Mouse (Mus musculus) ovary, adult 18-20 months (tissue): ENCODE data around the gene Ilf2.
A peak's percentile ranks its signal among the peaks of the same experiment; 100 is the strongest.

ENCODE experiments used
- DNase-seq: peaks from one replicate; pipeline ENCODE4 v3.0.0; 2022; ENCODE audit warnings: low spot score, mixed read lengths

Ilf2 gene

DNA sequence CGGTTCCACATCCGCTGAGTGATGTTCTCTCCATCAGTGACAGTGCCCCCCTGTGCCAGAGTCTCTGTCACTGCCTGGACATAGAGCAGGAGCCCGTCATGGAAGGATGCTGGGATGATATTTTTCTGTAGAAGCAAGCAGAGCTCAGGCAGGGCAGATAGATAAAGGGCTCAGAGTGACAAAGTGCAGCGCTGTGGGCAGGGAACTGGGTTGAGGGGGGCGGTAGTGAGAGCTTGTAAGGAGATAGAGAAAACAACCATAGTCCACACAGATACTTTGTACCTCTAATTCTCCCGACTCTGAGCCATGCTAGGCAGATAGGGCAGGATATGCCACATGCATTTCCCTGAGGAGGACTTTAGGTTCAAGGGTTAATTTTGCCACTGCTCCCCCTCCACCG lies 13.3 kb upstream of the Ilf2 start:
- no peak for DNase-seq

DNA sequence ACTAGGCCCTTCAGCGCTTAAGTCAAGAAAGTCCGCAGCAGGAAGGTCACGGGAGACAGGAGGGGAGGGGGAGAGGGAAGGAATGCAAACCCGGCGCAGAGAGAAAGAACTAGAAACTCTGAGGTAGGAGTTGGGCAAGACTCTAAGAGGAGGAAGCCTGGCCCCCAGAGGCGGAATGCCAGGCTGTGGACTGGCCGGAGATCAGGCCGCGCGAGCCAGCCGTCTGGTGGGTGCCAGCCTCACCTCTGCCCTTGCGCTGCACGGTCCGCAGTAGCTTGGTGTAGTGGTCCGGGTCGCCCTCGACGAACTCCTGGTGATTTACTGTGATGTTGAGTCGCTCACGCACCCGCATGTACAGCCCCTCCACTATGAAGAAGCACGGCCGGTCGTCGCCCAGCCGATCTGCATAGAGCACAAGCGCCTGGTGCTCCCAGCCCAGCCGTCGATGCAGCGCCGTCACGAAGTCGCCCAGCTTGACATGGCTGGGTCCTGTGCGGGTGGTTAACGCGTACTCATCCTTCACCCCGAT lies 11.3 kb upstream of the Ilf2 start:
- DNase-seq: peak; percentile 35

DNA sequence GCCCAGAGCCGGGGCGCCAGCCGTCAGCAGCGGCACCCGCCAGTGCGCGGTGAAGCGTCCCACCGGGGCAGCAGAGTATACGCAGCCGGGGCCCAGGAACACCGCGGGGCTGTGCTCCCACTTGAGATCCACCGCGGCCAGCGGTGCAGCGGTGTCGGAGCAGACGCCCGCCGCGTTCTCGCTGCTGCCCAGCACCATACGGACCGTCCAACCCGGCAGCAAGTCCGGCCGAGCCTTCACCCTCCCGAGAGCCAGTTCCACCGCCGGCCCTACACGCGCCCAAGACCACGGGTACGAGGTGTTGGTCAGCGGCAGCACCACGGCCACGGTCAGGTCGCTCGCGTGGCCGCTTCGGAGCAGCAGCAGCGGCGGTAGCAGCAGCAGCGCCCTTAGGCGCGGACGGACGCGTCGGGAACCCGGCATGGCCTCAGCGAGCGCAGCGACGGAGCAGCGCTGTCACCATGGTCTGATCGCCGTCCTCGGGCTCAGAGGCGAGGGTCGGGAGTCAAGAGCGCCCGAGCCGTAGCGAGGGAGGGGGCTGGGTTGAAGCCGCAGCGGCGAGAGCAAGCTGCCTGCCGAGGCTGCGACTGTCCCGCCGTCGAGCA lies 10.7 kb upstream of the Ilf2 start:
- no peak for DNase-seq

DNA sequence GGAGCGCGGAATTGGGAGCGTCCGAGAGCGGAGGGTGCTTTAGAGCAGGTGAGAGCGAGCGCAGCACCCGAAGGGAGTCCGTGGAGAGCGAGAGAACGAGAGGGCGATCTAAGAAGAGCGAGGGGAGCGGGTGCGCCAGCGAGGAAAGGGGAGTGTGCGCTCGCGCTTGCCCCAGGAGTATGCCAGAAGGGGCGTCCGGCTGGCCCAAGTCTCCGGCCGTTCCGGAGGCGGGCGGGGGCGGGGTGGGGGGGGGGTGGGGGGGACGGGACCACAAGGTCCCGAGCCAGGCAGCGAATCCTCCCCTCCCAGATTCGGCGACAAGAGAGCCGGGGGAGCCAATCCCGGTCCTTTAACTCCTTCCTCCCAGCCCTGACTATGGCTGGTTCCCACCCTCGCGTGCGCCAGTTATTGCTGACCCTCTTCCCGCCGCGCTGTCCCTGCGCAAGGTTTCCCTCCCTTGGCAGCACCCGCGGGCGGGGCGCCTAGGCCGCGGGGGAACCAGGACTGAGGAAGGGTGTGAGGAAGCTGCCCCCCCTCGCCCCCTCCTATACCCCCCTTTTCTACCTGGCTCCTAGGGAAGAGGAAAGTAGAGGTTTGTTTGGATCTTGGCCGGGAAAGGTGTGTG lies 10.1 kb upstream of the Ilf2 start, which contains the start of gene Npr1:
Gene Npr1 (minus strand): TSS at position 181 of the 625 bp plus-strand sequence.
- DNase-seq: peak; percentile 52

DNA sequence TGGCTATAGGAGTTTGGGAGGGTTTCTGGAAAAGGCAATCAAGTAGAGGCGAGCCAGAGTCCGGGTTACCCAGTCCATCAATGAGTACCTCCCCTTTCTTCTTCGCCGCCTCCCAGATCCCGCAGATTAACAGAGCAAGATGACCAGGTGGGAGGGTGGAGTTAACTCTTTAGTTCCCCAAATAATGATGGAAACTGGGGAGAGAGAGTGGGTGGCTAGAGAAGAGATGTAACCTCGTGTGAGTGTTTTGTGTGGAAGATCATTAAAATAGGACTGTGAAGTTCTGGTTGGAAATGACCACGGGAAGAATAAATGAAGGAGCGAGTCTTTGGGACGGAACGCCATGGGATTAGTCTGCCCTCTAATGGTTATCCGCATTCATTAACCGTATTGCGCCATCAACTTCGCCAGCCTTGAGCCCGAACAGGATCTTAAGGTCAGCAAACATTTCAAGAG lies 9.6 kb upstream of the Ilf2 start:
- peak; percentile 57 for DNase-seq

DNA sequence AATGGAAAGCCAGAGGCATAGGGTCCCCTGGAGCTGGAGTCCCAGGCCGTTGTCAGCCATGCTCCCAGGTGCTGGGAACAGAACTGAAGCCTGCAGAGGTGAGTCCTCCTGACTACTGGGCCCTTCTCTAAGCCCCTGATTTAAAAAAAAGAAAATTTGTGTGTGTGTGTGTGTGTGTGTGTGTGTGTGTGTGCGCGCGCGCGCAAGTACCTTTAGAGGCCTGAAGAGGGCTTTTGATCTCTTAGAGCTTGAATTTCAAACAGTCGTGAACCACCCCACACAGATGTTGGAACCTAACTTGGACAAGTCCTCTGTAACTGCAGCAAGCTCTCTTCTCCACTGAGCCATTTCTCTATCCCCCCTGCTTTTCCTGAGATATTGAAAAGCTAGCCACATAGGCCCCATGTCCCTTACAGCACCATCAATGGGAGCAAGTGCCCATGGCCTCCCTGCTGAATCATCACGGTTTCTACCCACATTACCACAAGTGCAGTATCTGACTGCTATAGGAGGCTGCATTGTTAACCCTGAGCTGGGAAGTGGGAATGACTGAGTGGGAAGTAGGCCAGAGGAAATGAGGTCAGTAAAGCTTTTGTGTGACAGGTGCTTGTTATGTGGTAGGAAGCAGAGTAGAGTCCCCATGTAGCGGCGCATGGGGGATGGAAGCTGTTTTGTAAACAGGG lies 8.2 kb upstream of the Ilf2 start:
- DNase-seq: no peak

DNA sequence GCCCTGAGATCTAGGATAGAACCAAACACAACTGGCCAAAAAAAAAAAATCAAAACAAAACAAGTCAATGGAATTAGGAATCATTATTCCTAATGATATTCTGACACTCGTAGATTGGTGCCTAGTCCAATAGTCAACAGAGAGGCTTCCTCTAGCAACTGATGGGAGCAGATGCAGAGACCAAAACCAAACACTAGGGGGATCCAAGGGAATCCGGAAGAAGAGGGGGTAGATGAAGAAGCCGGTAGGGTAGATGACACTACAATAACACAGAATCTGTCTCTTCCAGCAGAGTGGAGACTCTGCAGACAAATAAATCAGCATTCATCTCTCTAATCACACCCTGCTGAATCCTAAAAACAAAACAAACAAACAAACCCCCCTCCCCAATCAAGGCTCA lies 3.7 kb upstream of the Ilf2 start:
- no peak for DNase-seq

DNA sequence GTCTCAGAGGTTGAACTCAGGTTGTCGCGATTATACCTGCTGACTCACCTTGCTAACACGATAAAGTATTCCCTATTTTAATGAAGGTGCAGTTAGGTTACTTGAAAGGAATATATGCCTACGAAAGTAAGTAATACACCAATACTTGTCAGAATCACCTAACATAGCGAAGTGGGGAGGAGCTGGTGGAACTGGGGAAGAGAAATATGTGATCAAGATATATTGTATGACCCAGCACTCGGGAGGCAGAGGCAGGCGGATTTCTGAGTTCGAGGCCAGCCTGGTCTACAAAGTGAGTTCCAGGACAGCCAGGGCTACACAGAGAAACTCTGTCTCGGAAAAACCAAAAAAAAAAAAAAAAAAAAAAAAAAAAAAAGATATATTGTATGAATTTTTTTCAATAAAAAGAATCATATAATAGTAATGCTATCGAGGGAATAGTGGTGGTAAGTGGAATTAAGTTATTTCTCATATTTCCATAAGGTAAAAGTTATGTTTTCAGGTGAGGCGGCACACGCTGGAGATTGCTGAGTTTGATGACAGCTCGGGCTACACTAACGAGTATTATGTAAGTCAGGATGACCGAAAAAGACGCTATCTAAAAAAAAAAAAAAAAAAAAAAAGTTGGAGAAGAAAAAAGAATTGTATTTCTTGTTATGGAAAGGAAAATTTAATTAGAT lies 635 bp upstream of the Ilf2 start:
- DNase-seq: no peak

DNA sequence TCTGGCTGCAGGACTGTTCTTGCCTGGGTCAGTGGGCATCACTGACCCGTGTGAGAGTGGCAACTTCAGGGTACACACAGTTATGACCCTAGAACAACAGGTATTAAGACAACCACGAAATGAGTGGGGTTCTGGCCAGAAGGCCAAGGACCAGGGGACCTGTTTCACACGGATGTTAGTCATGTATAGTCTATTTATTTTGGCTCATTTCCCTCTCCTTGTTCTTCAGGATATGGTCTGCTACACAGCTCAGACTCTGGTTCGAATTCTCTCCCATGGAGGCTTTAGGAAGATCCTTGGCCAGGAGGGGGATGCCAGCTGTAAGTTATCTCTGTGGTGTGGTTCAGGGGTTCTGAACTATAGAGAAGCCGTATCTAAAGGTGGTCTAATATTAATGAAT lies 11.1 kb downstream of the Ilf2 start:
- no peak for DNase-seq

DNA sequence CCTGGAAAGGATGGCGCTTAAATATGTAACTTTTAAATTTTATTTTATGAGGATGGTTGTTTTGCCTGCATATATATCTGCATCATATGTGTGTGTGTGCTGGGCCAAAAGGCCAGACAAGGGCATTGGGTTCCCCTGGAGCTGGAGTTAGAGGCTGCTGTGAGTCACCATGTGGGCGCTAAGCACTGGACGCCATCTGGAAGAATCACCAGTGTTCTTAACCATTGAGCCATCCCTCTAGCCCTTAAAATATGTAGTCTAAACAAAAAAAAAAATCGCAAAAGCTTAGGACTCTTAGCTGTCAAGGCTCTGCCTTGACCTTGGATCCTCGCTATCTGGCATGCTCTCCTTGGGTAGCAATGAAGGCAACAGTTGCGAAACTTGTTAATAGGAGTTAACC lies 12.7 kb downstream of the Ilf2 start:
- DNase-seq: no peak

DNA sequence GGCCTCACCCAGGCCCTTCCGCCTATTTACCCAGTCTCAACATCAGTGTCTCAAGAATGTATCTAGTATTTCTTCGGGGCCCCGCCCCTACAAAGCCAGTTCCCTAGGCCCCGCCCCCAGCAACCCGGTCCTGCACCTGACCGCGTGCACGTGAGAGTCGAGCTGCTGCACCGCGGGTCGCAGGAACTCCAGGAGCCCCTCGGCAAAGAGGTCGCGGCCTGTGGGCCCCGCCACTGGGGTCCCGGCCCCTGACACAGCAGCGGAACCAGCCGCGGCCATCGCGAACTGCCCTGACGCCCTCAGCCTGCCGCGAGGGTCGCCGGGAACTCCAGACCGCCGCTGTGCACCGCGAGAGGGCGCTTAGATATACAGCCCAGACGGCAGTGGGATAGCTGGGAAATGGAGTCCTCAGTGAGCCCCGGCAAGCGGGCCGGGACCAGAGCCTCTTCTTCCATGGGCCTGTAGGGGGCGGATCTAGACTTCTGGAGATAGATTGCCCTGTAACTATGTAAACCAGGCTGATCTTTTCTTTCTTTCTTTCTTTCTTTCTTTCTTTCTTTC lies 14.8 kb downstream of the Ilf2 start, which contains the start of gene Snapin:
Gene Snapin (minus strand): TSS at position 338 of the 561 bp plus-strand sequence.
- peak; percentile 92 for DNase-seq

DNA sequence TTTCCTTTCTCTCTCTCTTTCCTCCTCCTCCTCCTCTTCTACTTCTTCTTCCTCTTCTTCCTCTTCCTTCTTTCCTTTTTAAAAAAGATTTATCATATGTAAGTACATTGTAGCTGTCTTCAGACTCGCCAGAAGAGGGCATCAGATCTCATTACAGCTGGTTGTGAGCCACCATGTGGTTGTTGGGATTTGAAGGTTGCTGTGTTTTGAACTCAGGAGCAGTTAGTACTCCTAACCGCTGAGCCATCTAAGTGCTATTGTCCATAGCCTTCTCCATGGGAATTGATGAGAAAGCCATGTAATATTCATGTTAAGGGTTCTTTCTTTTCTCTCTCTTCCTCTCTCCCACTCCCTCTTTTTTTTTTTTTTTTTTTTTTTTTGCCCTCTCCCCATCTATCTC lies 15.4 kb downstream of the Ilf2 start:
- DNase-seq: no peak

DNA sequence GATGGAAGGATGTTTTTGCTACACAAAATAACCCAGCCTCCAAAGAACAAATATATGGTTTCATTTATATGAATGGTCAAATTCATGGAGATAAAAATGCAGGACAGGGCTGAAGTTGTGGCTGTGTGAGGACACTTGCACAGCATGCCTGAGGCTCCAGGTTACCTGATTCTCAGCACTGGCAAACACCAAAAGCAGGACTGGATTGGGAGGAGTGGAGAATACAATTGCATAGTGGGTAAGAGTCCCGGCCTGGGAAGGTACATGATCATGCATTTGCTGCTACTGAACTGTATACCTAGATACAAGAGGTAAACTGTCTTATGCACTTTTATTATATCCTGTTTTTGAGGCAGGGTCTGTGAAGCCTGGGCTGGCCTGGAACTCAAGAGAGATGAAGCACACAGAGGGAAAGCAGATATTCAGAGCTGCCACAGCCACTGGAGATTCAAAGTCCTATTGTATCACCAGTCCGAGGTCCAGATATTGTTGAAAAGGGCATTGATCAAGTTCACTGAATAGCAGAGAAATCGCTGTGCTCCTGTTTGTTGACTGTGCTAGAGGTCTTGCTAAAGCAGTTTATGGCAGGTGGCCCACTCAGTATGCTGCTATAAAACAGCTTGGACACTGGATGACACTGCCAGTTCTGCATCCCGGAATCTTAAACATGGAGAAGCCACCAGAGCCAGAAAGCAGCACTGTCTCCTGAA lies 18.1 kb downstream of the Ilf2 start:
- no peak for DNase-seq

DNA sequence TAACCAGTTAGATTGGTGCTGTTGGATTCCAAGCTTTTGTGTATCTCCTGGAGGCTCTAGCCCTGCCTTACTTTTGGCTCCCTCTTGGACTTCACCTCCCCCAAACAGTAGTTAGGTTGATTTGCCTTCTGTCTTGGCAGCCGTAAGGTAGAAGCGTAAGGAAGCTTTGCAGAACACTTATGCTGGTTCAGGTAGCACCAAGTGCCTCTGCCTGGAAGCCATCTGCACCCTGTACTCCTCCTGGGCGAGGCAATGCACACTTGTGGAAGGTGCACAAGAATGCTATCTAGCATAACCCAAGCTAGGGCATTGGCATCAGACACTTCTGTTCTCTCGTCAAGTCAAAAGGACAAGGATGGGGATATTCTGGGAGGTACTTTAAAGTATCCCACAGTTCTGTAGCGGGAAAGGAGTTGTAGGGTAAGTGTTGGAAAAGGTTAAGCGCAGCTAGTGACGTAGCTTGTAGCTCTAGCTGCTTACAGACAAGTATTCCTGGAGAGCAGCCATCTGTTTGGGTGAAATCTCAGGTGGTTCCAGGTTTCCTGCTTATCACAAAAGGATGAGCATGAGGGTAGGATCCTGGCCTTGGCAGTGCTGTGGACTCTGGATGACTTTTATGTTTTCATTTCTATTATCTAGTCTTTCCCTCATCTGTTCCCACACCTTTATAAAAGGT lies 20.1 kb downstream of the Ilf2 start:
- DNase-seq: no peak

DNA sequence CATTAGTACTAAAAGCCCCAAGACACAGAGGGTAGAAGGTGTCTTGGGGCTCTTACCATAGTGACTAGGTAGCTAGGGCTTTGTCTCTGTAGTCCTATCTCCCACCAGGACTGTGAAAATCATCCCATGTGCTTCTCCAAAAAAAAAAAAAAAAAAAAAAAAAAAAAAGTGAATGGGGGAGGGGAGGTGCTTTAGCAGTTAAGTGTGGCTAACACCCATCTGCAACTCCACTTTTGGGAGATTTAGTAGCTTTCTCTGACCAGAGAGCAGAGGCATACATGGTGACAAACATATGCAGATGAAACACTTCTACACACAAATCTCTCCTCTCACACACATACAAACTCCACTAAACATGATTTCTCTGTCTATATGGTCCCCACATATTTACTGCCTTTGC lies 21.7 kb downstream of the Ilf2 start:
- DNase-seq: no peak

DNA sequence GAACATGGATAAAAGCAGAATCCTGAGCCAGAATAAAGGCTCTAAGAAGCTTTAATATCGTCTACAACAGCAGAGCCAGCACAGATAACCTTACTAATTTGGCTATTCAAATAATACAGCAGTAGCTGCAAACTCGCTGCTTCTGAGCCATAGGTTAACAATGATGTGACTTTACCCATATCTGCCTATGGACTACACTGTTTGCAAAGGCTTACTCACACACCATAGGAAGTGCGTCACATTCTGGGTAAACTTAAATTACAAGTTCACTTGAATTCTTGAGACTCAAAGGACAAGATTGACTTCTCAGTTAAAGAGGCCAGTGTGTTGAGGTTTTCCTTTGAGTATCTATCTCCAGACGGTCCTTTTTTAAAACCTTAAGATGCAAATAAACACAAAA lies 27.5 kb downstream of the Ilf2 start:
- no peak for DNase-seq

DNA sequence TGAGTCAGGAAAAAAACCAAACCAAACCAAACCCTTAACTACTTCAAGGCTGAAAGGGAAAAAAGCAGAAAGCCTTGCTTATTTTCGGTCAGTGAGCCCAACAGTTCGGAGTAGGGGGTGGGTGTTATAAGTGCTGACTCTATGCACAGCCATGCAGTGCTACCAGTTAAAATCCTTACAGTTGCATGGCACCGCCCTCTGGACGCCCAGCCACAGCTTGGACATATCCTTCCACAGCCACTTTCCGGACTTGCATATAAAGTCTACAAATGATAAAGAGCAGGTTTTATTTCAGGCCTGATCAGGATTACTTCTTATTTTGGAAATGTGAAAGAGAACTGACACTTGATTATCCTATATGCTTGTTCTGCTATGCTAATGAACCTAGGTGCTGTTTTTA lies 29.3 kb downstream of the Ilf2 start:
- no peak for DNase-seq

DNA sequence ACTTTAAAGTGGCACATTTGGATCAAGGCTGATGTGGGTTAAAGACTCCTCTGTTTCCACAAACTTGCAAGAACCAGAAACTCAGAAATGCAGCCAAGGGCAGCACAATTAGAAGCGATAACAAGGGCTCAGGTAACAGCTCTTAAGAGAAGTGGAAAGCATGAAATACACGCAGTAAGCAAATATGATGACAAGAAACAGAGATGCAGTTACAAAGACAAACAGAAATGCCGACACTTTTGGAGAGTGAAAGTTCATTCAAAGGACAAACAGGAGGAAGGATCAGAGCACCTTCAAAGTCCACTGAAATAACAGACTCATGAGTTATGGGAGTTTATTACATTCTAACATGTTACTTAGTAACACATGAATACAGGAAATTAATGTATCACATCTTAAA lies 30.4 kb downstream of the Ilf2 start:
- DNase-seq: no peak

DNA sequence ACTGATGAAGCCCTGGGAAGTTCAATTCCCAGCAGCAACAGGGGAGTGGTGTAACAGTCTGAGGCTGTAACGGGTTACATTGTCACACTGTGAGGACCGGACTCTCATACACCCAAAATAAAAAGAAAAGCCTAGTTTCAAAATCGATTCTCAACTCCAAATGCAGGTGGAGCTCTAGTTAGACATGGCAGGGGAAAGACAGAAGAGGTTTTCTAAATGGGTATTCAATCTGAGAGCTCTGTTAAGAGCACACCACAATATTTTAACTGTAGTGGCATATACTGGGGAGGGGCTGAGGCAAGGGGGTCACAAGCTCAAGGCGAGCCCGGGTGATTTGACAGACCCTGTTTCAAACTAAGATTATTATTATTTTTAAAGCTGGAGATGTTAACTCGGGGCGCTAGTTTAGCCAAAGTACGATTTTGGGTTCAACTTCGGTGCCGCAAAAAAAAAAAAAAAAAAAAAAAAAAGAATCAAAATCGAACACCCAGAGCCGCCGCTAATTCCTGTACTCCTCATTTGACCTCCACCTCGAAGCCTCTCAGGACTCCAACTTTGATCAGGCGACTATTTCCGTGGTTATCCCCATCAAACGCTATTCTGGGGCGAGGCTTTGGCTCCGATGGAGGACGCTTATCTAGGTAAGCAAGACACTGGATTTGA lies 32.5 kb downstream of the Ilf2 start:
- DNase-seq: no peak

DNA sequence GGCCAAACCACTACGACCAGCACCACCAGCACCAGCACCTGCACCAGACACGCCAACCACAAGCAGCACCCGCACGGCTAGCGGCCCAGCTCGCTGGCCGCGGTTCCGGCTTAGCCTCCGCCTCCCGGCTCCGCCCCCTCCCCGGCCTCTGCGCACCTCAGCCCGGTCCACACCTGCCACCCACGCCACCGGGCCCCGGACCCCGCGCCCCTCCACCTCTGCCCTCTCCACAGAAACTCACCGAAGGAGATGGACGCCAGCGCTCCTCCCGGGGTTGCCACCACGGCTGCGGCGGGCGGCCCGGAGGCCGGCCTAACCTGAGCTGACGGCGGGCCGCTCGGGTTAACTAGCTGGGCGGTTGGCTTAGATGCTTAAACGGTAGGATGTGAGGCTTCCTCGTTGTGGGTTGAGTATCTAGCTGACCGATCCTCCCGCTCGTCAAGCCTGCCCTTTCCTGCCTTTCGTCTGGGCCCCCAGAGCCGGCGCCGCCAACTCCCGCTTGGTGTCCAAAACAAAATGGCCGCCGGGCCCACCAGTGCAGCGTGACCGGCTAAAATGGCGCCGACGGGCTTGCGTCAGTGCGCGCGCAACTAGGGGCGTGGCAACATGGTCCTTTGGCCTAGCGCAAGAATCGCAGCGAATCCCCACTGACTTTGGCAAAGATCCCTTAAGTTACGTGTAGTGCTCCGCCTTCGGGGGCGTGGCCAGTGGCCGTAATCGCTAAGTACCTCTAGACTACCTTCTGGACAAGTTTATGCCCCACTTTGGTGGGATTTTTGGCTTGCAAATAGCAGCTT lies 33.2 kb downstream of the Ilf2 start, which contains the start of gene Chtop:
Gene Chtop (minus strand): TSS at position 549 of the 797 bp plus-strand sequence.
- peak; percentile 97 for DNase-seq
